Mouse (Mus musculus): ENCODE data around the gene Hist1h4i.

Hist1h4i gene

DNA sequence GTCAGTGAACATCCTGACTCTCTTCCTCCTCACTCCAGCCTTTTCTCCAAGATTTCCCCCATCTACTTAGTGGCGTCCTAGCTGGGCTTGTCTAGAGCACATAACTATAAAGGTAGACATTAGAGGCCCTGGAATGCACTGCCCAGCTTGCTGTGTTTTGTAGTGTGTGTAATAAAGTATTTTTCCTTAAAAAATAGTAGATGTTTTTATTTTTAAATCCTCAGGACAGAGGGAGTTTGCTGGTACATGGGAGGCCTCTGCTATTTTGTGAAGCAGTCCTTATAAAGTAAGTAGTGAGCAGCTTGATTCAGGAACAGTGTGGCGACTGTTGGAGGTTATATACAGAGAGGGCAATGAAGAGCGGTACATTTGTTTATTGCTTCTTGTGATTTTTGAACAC lies 32.5 kb downstream of the Hist1h4i start:
- no peak for DNase-seq (ENCODE audit: low spot score)

DNA sequence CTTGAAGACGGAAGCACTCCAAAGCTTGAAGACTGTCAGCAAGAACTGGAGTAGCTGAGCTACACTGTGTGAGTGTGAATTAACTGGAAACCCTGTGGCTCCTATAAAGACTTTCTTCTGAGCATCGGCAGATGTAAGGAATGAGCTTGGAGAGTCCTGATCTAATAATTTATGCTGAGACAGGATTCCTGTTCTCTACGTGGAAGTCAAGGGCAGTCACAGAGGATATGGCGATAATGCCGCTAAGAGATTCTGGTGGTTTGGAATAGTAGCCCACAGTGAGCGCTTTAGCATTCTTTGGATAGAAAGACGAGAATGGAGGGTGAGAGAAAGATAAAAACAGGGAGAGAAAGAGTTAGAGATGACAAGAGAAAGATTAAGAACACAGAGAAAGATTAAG lies 33.3 kb downstream of the Hist1h4i start:
- no peak for DNase-seq (ENCODE audit: low spot score)

DNA sequence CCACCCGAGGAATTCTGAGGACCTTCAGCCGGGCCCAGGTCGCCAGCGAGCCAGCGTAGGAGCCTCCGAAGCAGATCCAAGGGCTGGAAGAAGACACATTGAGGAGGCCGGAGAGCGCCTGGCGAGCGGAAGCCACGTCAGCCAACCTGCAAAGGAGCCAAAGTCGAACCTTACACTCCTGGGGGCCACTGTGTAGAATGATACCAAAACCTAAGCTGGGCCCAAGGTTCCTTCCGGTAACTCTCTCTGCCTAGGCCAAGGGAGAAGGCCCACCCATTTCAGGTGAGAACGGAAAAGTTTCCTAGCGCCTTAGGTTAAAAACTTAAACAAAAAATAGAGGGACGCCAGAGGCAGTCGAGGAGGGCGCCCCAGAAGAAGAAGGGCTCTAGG lies 34.0 kb downstream of the Hist1h4i start:
- DNase-seq (ENCODE audit: low spot score): no peak

DNA sequence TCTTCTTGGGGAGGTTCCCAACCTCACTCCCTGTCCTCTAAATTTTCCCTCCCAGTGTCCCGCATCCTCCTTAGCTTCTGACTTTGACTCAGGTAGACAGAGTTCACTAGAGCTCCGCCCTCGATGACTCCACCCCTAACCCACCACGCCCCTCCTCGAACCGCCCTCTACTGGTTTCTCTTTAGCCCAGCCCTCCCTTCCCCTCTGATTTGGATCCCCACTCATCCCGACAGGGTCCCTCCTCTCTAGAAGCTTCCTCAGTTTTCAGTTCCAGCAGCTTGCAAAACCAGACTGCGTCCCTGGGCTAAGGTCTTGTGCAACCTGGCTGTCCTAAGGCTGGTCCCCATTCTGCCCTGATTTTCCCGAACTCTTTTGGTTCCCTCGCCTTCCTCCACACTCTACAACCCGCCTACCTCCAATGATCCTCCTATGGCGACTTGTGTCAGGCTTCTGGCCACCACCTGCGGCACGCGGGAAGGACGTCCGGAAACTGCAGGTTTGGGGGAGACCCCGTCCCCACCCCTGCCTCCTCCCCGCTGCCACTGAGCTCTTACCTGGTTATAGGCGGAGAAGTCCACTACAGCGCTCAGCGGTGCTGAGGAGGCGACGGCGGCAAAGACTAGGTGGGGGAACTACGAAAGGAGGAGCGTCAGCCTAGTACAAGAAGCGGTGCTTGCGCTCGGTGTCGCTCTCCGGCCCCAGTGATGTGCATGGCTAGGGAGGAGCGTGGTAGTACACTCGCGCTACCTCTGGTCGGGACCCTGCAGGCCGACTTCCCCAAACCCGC lies 34.6 kb downstream of the Hist1h4i start:
- no peak for DNase-seq (ENCODE audit: low spot score)

DNA sequence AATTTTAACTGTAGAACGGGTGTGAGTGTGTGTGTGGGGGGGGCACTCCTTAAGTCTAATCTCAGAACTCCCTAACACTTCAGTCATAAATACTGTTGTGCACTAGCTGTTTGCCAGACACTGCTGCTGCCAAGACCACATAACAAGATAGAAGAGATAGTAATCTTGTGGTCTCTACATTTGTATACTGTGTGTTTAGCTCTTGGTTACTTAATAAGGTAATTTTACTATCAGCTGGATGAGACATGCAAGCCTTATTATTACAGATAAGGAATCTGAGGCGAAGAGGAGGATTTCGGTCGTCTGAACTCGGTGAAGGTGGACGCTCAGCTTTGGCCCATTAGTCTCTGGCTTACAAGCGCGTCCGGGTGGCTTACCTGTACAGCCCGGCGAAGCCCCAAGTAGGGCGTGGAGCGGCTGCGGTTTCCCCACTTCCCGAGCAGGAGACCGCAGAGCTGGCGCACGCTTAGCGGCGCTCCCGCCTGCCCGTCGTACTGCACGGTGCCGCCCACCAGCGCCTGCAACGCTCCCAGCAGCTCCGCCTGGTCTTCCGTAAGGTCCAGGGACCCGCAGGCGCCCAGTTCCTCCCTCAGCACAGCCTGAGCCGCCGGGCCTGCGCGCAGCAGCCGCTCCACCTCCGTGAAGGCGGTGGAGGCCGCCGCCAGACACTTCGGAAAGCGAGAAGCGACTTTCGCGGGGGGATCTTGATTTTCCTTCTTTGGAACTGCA lies 35.4 kb downstream of the Hist1h4i start:
- peak; percentile 21 for DNase-seq (ENCODE audit: low spot score)

DNA sequence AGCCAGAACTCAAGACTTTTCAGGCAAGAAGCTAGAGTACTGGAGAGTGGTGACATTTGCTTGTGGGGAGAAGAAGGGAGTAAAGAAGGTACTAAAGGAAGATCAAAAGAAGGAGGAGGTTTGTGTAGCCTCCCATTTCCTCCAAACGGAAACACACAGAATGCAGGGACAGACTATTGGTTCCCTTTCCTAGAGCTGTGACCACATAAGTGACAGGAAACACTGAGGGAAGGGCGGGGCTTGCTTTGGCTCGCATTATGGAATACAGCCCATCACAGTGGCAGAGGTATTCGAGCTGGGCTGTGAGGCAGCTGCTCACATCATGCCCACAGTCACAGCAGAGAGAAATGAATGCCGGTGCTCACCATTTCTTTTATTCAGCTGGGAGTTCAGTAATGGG lies 39.3 kb downstream of the Hist1h4i start:
- no peak for DNase-seq (ENCODE audit: low spot score)

DNA sequence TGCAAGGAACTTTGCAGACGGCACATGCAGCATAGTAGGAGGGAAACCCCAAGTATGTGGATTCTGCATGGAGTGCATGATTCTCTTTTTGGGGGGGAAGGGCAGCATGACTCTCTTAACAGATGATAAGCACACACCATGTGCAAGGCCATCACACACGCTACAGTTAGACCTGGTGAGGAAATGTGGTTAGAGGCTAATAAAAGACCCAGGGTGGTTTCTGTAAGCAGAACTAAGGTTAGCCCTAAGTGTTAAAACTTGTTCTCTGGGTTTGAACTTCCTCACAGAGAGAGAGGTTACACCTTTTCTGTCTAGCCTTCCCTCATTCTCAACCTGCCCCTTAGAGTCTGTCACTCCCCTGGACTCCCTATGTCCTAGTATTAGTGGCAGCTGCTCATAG lies 39.8 kb downstream of the Hist1h4i start:
- DNase-seq (ENCODE audit: low spot score): no peak

DNA sequence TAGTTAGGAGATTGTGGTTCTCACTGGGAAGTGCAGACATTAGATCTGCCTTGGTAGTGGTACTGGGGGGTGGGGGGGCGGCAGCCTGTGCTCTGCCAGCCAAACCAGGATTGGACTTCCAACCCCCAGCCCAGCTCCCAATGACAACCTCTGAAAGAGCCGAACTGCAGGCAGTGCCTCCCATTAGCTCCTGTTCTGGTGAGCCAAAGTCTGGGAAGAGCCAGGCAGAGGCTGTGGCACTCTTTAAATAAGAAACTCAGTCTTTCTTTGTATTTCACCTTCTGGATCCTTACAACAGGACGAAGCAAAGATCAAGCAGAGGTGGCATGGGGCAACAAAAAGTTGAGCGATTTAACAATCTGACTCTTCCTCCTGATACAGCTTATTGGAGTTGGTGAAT lies 42.0 kb downstream of the Hist1h4i start:
- no peak for DNase-seq (ENCODE audit: low spot score)

- no peak for DNase-seq (ENCODE audit: low spot score)
Measured at GRCm38 (mm10) chr13:21998412-21998811, 42.8 kb downstream of the Hist1h4i start.

- no peak for DNase-seq (ENCODE audit: low spot score)
Measured at GRCm38 (mm10) chr13:21997821-21998220, 43.3 kb downstream of the Hist1h4i start.

- DNase-seq (ENCODE audit: low spot score): no peak
Measured at GRCm38 (mm10) chr13:21997201-21997820, 43.9 kb downstream of the Hist1h4i start.

DNA sequence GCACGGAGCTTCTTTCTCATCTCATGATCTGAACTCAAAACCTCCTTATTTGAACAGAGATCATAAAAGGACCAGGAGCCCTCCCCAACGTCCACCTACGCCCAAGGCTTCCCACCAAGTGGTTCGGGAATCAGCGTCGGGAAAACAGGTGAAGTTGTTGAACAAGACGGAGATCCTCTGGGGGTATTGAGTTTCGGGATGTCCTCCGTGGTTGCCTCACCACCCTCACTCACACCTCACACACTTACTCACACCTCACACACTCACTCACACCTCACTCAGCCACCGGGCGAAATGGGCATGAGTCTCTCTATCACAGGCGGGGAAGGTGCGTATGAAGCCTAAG lies 44.3 kb downstream of the Hist1h4i start:
- DNase-seq (ENCODE audit: low spot score): no peak

DNA sequence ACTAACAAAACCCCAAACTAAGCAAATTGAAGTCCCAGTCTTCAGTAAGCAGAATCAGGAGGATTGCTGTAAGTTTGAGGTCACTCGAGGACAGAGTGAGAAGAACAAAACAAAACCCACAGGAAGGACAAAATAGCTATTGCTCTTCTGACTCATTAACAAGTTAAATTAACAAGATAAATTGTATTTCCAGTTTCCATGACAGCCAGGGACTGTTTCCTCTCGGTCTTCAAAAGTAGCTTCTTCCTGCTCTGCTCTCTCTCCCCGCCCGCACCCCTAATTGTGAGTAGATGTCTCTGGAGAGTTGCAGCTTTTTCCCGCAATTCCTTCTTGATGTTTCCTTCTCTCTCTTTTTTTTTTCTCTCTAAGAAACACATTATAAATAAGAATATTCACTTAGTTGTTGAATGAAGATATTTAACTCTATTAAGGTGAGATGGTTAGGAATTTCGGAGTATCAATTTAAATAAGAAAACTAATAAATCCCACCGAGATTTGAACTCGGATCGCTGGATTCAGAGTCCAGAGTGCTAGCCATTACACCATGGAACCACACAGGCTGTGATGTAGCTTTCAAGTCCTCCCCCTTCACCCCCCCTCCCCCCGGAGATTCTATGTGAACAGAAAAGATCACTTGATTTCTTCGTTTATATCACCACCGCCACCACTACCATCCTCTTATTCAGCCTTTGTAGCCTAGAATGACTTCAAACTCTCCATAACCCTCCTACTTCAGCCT lies 44.9 kb downstream of the Hist1h4i start:
- DNase-seq (ENCODE audit: low spot score): no peak

DNA sequence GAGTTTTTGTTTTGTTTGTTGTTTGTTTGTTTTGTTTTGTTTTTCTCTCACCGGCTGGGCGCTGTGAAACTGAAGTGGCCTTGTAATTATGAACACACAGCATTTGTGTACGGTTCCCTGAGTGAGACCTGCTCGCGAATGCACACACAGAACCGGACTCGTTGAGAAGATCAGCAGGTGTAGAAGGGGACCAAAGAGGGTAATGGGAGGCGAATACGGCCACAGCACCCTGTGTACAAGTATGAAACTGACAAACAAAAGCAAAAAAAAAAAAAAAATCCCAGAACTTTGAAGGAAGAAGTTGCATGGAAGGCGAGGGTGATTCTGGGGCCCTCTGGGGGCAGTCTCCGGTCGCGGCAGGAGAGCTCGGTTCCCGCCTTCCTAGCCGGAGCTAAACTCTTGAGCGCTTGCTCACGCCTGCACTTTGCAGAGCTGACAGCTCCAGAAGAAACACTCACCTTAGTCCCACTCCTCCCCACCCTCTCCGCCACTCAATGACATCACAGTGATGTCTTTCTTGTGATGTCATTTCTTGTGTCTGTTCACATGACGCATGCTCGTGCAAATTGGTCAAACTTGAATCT lies 45.7 kb downstream of the Hist1h4i start:
- DNase-seq (ENCODE audit: low spot score): no peak

- no peak for DNase-seq (ENCODE audit: low spot score)
Measured at GRCm38 (mm10) chr13:21994896-21995295, 46.3 kb downstream of the Hist1h4i start.

DNA sequence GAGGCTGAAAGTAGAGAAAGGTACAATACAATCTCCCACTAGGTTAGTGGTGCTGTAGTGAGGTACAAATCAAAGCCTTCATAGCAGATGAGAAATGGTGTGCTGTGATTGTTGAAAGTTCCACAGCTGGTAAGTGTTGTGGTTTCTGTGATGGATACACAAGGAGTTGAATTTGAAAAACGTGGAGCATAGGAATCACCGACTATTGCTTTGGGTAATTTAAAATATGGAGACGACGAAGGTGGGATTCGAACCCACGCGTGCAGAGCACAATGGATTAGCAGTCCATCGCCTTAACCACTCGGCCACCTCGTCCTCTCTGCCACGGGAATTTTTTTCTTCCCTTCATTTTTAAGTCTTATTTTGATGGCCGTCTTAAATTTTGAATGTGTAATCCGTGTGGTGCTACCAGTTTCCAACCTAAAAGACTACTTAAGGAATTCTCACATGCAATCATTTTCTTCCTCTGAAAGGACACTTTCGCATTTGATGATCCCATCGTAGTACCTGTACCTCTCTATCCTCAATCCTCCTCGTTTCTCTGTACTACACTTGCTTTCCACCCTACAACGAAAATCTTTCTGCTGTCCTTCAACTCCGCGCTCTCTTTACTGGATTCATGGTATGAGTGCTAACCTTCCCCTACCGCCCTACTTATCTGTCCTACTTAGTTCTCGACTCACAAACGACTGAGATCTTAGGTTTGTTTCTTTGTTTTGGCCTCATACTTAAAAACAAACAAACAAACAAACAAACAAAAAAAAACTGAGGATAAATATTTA lies 47.0 kb downstream of the Hist1h4i start:
- no peak for DNase-seq (ENCODE audit: low spot score)

- no peak for DNase-seq (ENCODE audit: low spot score)
Measured at GRCm38 (mm10) chr13:21992550-21992949, 48.6 kb downstream of the Hist1h4i start.

All from ovary, adult 18-20 months (tissue).